Mouse (Mus musculus): ENCODE data around the gene Dda1. TPM values are rescaled to one million over a fixed set of nuclear protein-coding genes. Genes with fewer than 3 reads are reported as not detected.
A peak's percentile ranks its signal among the peaks of the same experiment; 100 is the strongest.

Dda1 gene
- polyA plus RNA-seq, 1 experiment: 38.2 TPM

- no peak overlapping the region for H3K9ac ChIP-seq (ENCODE audit: low read depth, poor library complexity, severe bottlenecking)
Measured at GRCm38 (mm10) chr8:71451337-71451736, 17.7 kb upstream of the Dda1 start.

GRCm38 (mm10) chr8:71451777-71452176 is 17.2 kb upstream of the Dda1 start:
- H3K4me3 ChIP-seq (ENCODE audit: low read depth, low read length): peak overlapping the region; percentile 5
- H3K27ac ChIP-seq (ENCODE audit: insufficient read depth, low read length): no peak overlapping the region
- H3K9ac ChIP-seq (ENCODE audit: low read depth, poor library complexity, severe bottlenecking): no peak overlapping the region
- no peaks in the 10 kb centered on the region for H3K36me3 ChIP-seq (ENCODE audit: control insufficient read depth, insufficient read depth, low read length, poor library complexity, severe bottlenecking)
- peaks cover 27% of the 10 kb centered on the region for H3K9me3 ChIP-seq (replicated peaks; ENCODE audit: control insufficient read depth, insufficient read depth, low read length, poor library complexity, severe bottlenecking)
- TF ChIP-seq EP300 (IDR thresholded peaks at IDR 0.05; ENCODE audit: insufficient read depth, low read depth, low read length) (no peak), CTCF (IDR thresholded peaks at IDR 0.05; ENCODE audit: low read depth, low read length) (no peak), POLR2A (IDR thresholded peaks at IDR 0.05; ENCODE audit: insufficient read depth, low read length) (no peak)
- peaks cover 3% of the 10 kb centered on the region for H3K4me1 ChIP-seq (ENCODE audit: control insufficient read depth, insufficient read depth, low read length)
- no peaks in the 10 kb centered on the region for H3K27me3 ChIP-seq (ENCODE audit: control insufficient read depth, insufficient read depth, low read length, poor library complexity, severe bottlenecking)

More at GRCm38 (mm10) chr8:71451337-71451736, 17.7 kb upstream of the Dda1 start:
- TF ChIP-seq POLR2A (IDR thresholded peaks at IDR 0.05; ENCODE audit: insufficient read depth, low read length) (no peak), CTCF (IDR thresholded peaks at IDR 0.05; ENCODE audit: low read depth, low read length) (no peak), EP300 (IDR thresholded peaks at IDR 0.05; ENCODE audit: insufficient read depth, low read depth, low read length) (peak; percentile 86)
- Histone ChIP-seq H3K9me3 (replicated peaks; ENCODE audit: control insufficient read depth, insufficient read depth, low read length, poor library complexity, severe bottlenecking) (peaks cover 32% of the 10 kb centered on the region), H3K27ac (ENCODE audit: insufficient read depth, low read length) (no peak overlapping the region), H3K27me3 (ENCODE audit: control insufficient read depth, insufficient read depth, low read length, poor library complexity, severe bottlenecking) (no peaks in the 10 kb centered on the region), H3K4me1 (ENCODE audit: control insufficient read depth, insufficient read depth, low read length) (peaks cover 3% of the 10 kb centered on the region), H3K36me3 (ENCODE audit: control insufficient read depth, insufficient read depth, low read length, poor library complexity, severe bottlenecking) (no peaks in the 10 kb centered on the region), H3K4me3 (ENCODE audit: low read depth, low read length) (peak overlapping the region; percentile 18; the same call in 1 of the 2 replicates)

- H3K27ac ChIP-seq (ENCODE audit: insufficient read depth, low read length): no peak overlapping the region
- no peak overlapping the region for H3K9ac ChIP-seq (ENCODE audit: low read depth, poor library complexity, severe bottlenecking)
- no peak overlapping the region for H3K4me3 ChIP-seq (ENCODE audit: low read depth, low read length)
- H3K9me3 ChIP-seq (replicated peaks; ENCODE audit: control insufficient read depth, insufficient read depth, low read length, poor library complexity, severe bottlenecking): peaks cover 22% of the 10 kb centered on the region
- no peaks in the 10 kb centered on the region for H3K36me3 ChIP-seq (ENCODE audit: control insufficient read depth, insufficient read depth, low read length, poor library complexity, severe bottlenecking)
- peaks cover 5% of the 10 kb centered on the region for H3K4me1 ChIP-seq (ENCODE audit: control insufficient read depth, insufficient read depth, low read length)
- H3K27me3 ChIP-seq (ENCODE audit: control insufficient read depth, insufficient read depth, low read length, poor library complexity, severe bottlenecking): no peaks in the 10 kb centered on the region
- TF ChIP-seq EP300 (IDR thresholded peaks at IDR 0.05; ENCODE audit: insufficient read depth, low read depth, low read length) (no peak), POLR2A (IDR thresholded peaks at IDR 0.05; ENCODE audit: insufficient read depth, low read length) (no peak), CTCF (IDR thresholded peaks at IDR 0.05; ENCODE audit: low read depth, low read length) (no peak)
Measured at GRCm38 (mm10) chr8:71452669-71453068, 16.3 kb upstream of the Dda1 start.

- H3K27ac ChIP-seq (ENCODE audit: insufficient read depth, low read length): no peak overlapping the region
- H3K36me3 ChIP-seq (ENCODE audit: control insufficient read depth, insufficient read depth, low read length, poor library complexity, severe bottlenecking): no peaks in the 10 kb centered on the region
- peaks cover 4% of the 10 kb centered on the region; the same call in 1 of the 2 replicates for H3K9me3 ChIP-seq (replicated peaks; ENCODE audit: control insufficient read depth, insufficient read depth, low read length, poor library complexity, severe bottlenecking)
- H3K9ac ChIP-seq (ENCODE audit: low read depth, poor library complexity, severe bottlenecking): no peak overlapping the region
- TF ChIP-seq EP300 (IDR thresholded peaks at IDR 0.05; ENCODE audit: insufficient read depth, low read depth, low read length) (no peak), CTCF (IDR thresholded peaks at IDR 0.05; ENCODE audit: low read depth, low read length) (no peak), POLR2A (IDR thresholded peaks at IDR 0.05; ENCODE audit: insufficient read depth, low read length) (no peak)
- no peaks in the 10 kb centered on the region for H3K27me3 ChIP-seq (ENCODE audit: control insufficient read depth, insufficient read depth, low read length, poor library complexity, severe bottlenecking)
- peaks cover 8% of the 10 kb centered on the region for H3K4me1 ChIP-seq (ENCODE audit: control insufficient read depth, insufficient read depth, low read length)
- no peak overlapping the region for H3K4me3 ChIP-seq (ENCODE audit: low read depth, low read length)
Measured at GRCm38 (mm10) chr8:71454668-71455067, 14.3 kb upstream of the Dda1 start.

- H3K4me3 ChIP-seq (ENCODE audit: low read depth, low read length): peak overlapping the region; percentile 12; the same call in 1 of the 2 replicates
- peaks cover 8% of the 10 kb centered on the region for H3K4me1 ChIP-seq (ENCODE audit: control insufficient read depth, insufficient read depth, low read length)
- H3K9ac ChIP-seq (ENCODE audit: low read depth, poor library complexity, severe bottlenecking): no peak overlapping the region
- H3K27me3 ChIP-seq (ENCODE audit: control insufficient read depth, insufficient read depth, low read length, poor library complexity, severe bottlenecking): no peaks in the 10 kb centered on the region
- no peaks in the 10 kb centered on the region for H3K9me3 ChIP-seq (replicated peaks; ENCODE audit: control insufficient read depth, insufficient read depth, low read length, poor library complexity, severe bottlenecking)
- no peak overlapping the region for H3K27ac ChIP-seq (ENCODE audit: insufficient read depth, low read length)
- TF ChIP-seq POLR2A (IDR thresholded peaks at IDR 0.05; ENCODE audit: insufficient read depth, low read length): no peak
- H3K36me3 ChIP-seq (ENCODE audit: control insufficient read depth, insufficient read depth, low read length, poor library complexity, severe bottlenecking): no peaks in the 10 kb centered on the region
Measured at GRCm38 (mm10) chr8:71456906-71457305, 12.1 kb upstream of the Dda1 start.

- no peak overlapping the region for H3K27ac ChIP-seq (ENCODE audit: insufficient read depth, low read length)
- peaks cover 8% of the 10 kb centered on the region for H3K4me1 ChIP-seq (ENCODE audit: control insufficient read depth, insufficient read depth, low read length)
- H3K36me3 ChIP-seq (ENCODE audit: control insufficient read depth, insufficient read depth, low read length, poor library complexity, severe bottlenecking): no peaks in the 10 kb centered on the region
- H3K4me3 ChIP-seq (ENCODE audit: low read depth, low read length): peak overlapping the region; percentile 19
- no peak overlapping the region for H3K9ac ChIP-seq (ENCODE audit: low read depth, poor library complexity, severe bottlenecking)
- H3K27me3 ChIP-seq (ENCODE audit: control insufficient read depth, insufficient read depth, low read length, poor library complexity, severe bottlenecking): 0 out of 2 replicates have a peak, but pooled peaks cover 2% of the 10 kb centered on the region
- H3K9me3 ChIP-seq (replicated peaks; ENCODE audit: control insufficient read depth, insufficient read depth, low read length, poor library complexity, severe bottlenecking): no peaks in the 10 kb centered on the region
- TF ChIP-seq POLR2A (IDR thresholded peaks at IDR 0.05; ENCODE audit: insufficient read depth, low read length) (no peak), CTCF (IDR thresholded peaks at IDR 0.05; ENCODE audit: low read depth, low read length) (no peak), EP300 (IDR thresholded peaks at IDR 0.05; ENCODE audit: insufficient read depth, low read depth, low read length) (no peak)
Measured at GRCm38 (mm10) chr8:71457659-71458270, 11.2 kb upstream of the Dda1 start.

All from ES-Bruce4 (cell line).